Mouse (Mus musculus) C2C12 (cell line): ENCODE results near the gene Spem2. TPM values are rescaled to one million over a fixed set of nuclear protein-coding genes. Genes with fewer than 3 reads are reported as not detected.

Experiments
- H3K27me3 ChIP-seq: one replicate; pipeline ENCODE4 v1.6.1; 2011; ENCODE audit not compliant: control insufficient read depth, insufficient read depth, insufficient read length
- H3K36me3 ChIP-seq: one replicate; pipeline ENCODE4 v1.6.1; 2011; ENCODE audit not compliant: control insufficient read depth, insufficient read depth
- H3K4me3 ChIP-seq: one replicate; pipeline ENCODE4 v1.5.1; 2011; ENCODE audit warnings: mild to moderate bottlenecking, control low read depth; ENCODE audit not compliant: poor library complexity, insufficient read depth, severe bottlenecking
- H3K79me2 ChIP-seq: one replicate; pipeline ENCODE4 v1.6.1; 2011; ENCODE audit not compliant: control insufficient read depth, insufficient read depth
- H3K79me3 ChIP-seq: one replicate; pipeline ENCODE4 v1.6.1; 2011; ENCODE audit warnings: low read depth, control low read depth
- H3ac ChIP-seq: one replicate; pipeline ENCODE3; 2011; ENCODE audit warnings: low read depth; ENCODE audit not compliant: control insufficient read depth, insufficient read length
- CEBPB ChIP-seq: IDR thresholded peaks from one replicate; pipeline ENCODE4 v1.6.1; 2011; ENCODE audit warnings: low read depth, mild to moderate bottlenecking, control low read depth, moderate library complexity
- CTCF ChIP-seq: IDR thresholded peaks from one replicate; pipeline ENCODE4 v1.5.1; 2011; ENCODE audit not compliant: control insufficient read depth, insufficient read depth, insufficient read length
- FOSL1 ChIP-seq: IDR thresholded peaks from one replicate; pipeline ENCODE4 v1.8.0; 2011; ENCODE audit warnings: mild to moderate bottlenecking, low read length; ENCODE audit not compliant: poor library complexity, insufficient read depth, severe bottlenecking
- MAX ChIP-seq: IDR thresholded peaks from one replicate; pipeline ENCODE4 v1.6.1; 2011; ENCODE audit warnings: mild to moderate bottlenecking, control low read depth
- MYOD1 ChIP-seq: IDR thresholded peaks from one replicate; pipeline ENCODE4 v1.6.1; 2011; ENCODE audit warnings: low read depth; ENCODE audit not compliant: control insufficient read depth, insufficient read length
- MYOG ChIP-seq: IDR thresholded peaks from one replicate; pipeline ENCODE4 v1.6.1; 2011; ENCODE audit not compliant: control insufficient read depth, insufficient read length; ENCODE audit errors: extremely low read depth
- USF1 ChIP-seq: IDR thresholded peaks from one replicate; pipeline ENCODE4 v1.6.1; 2011; ENCODE audit warnings: low read depth, mild to moderate bottlenecking, control low read depth, moderate library complexity
- polyA plus RNA-seq: library from polyadenylated mRNA; unstranded; fragments of >200 nt; fragmentation: generic; extraction: Trizol; gene quantifications from one replicate; pipeline ENCODE4 v1.2.1, GENCODE M21; 2012; ENCODE audit warnings: missing spikeins

Gene Spem2
- polyA plus RNA-seq, 1 experiment: not detected

GRCm38 (mm10) chr11:69815155-69815554, 3.1 kb downstream of the Spem2 start, which contains the start of gene Gm39566:
TSS of gene Gm39566 (minus strand) at chr11:69815298.
- Histone ChIP-seq H3K79me3 (no peaks in the 10 kb centered on the region), H3ac (no peak within 1 kb of the TSS), H3K4me3 (no peak within 1 kb of the TSS), H3K27me3 (peaks cover 9% of the 10 kb centered on the region), H3K79me2 (no peaks in the 10 kb centered on the region), H3K36me3 (no peaks in the 10 kb centered on the region)
- no peak for TF ChIP-seq CEBPB
- no peak for TF ChIP-seq MAX
- TF ChIP-seq CTCF: no peak
- TF ChIP-seq FOSL1: no peak
- TF ChIP-seq MYOG: no peak
- TF ChIP-seq USF1: no peak
- TF ChIP-seq MYOD1: no peak

- no peaks in the 10 kb centered on the region for H3K79me2 ChIP-seq
- TF ChIP-seq CEBPB: no peak
- no peak for TF ChIP-seq FOSL1
- no peak for TF ChIP-seq MAX
- no peak for TF ChIP-seq MYOG
- TF ChIP-seq MYOD1: no peak
- no peak for TF ChIP-seq CTCF
- no peak for TF ChIP-seq USF1
- H3K36me3 ChIP-seq: no peaks in the 10 kb centered on the region
- no peak overlapping the region for H3K4me3 ChIP-seq
- peaks cover 9% of the 10 kb centered on the region for H3K27me3 ChIP-seq
- no peak overlapping the region for H3ac ChIP-seq
- no peaks in the 10 kb centered on the region for H3K79me3 ChIP-seq
These were observed 8.0 kb downstream of the Spem2 start for GRCm38 (mm10) chr11:69810280-69810679.

GRCm38 (mm10) chr11:69807641-69808040, 10.6 kb downstream of the Spem2 start:
- Histone ChIP-seq H3ac (no peak overlapping the region), H3K79me3 (no peaks in the 10 kb centered on the region), H3K36me3 (no peaks in the 10 kb centered on the region), H3K27me3 (peaks cover 5% of the 10 kb centered on the region), H3K79me2 (no peaks in the 10 kb centered on the region), H3K4me3 (no peak overlapping the region)
- no peak for TF ChIP-seq CEBPB
- no peak for TF ChIP-seq FOSL1
- TF ChIP-seq MAX: no peak
- no peak for TF ChIP-seq MYOD1
- no peak for TF ChIP-seq CTCF
- no peak for TF ChIP-seq USF1
- TF ChIP-seq MYOG: no peak

- Histone ChIP-seq H3K36me3 (no peaks in the 10 kb centered on the region), H3K79me2 (no peaks in the 10 kb centered on the region), H3K27me3 (peaks cover 3% of the 10 kb centered on the region), H3K4me3 (no peak overlapping the region), H3ac (no peak overlapping the region), H3K79me3 (no peaks in the 10 kb centered on the region)
- TF ChIP-seq MYOG: no peak
- TF ChIP-seq CEBPB: no peak
- no peak for TF ChIP-seq CTCF
These were observed 11.9 kb downstream of the Spem2 start for GRCm38 (mm10) chr11:69806378-69806777.

GRCm38 (mm10) chr11:69804972-69805909, 13.0 kb downstream of the Spem2 start, which contains the start of gene Tmem102:
TSS of gene Tmem102 (minus strand) at chr11:69805624.
- H3K27me3 ChIP-seq: no peaks in the 10 kb centered on the region

GRCm38 (mm10) chr11:69804652-69804940, 13.7 kb downstream of the Spem2 start:
- TF ChIP-seq MYOG (no peak), MAX (no peak), CEBPB (no peak), FOSL1 (no peak), CTCF (no peak), USF1 (no peak), MYOD1 (no peak)
- Histone ChIP-seq H3K79me3 (no peaks in the 10 kb centered on the region), H3ac (no peak overlapping the region), H3K27me3 (no peaks in the 10 kb centered on the region), H3K79me2 (no peaks in the 10 kb centered on the region), H3K36me3 (no peaks in the 10 kb centered on the region), H3K4me3 (no peak overlapping the region)

More at GRCm38 (mm10) chr11:69804972-69805909, 13.0 kb downstream of the Spem2 start, which contains the start of gene Tmem102:
- Histone ChIP-seq H3K4me3 (no peak within 1 kb of the TSS), H3K36me3 (no peaks in the 10 kb centered on the region), H3K79me3 (no peaks in the 10 kb centered on the region), H3K79me2 (no peaks in the 10 kb centered on the region), H3ac (no peak within 1 kb of the TSS)
- TF ChIP-seq USF1 (no peak), MYOG (no peak), FOSL1 (no peak), MYOD1 (no peak)
